Mouse (Mus musculus): Measurements from ENCODE around the gene AB124611. TPM values are rescaled to one million over a fixed set of nuclear protein-coding genes. Genes with fewer than 3 reads are reported as not detected.
"Not testable (repeated sequence)": the region's sequence is repeated elsewhere in the genome, so short reads cannot be mapped to it uniquely, and the experiment has no call there.

AB124611 gene
- total RNA-seq, 2 experiments from 2014 or later, result 0.30 to 0.66 TPM

DNA sequence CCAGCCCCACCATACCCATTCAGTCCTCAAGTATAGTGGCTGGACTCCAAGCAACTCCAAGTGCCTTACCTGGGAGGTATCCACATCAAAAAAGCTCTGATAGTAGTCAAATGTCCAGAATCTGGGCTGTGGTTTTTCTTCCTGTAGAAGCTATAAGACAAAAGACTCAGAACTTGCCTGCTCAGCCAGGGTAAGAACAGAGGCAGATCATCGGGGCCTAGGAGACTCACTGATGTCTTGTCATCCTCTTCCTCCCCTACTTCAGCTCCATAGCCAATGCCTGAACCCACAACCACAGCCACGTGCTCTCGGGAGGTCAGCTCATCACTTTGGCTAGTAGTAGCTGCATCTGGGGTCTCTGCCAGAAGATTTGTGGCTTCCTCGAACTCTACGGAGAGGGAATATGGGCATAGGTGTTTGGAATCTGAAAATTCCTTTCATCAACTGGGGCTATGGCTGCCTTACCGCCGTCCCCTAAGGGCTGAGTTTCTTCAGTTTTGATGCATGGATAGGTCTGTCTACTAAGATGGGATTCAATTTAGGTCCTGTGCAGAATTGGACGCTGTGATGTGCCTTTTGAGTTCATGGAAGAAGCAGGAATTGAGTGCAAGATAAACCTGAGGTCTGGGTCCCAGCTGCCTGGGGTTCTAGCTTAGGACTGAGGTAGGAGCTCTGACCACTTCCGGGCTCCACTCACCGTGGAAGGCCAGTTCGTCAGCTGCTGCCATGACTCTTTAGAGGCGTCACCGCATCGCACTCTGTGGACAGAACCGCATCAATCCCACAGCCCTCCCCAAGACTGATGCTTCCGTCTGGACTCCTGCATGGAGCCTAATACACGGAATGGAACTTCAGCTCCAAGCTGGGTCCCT, 66.1 kb downstream of the AB124611 start:
- intact Hi-C loops (cut with DNase I), result loop anchor here (2.0 kb wide), 1 partner anchor 45 kb away; the partner anchor contains the start of gene Carm1
- no peak for DNase-seq (ENCODE audit: low spot score in 2 of 2)

DNA sequence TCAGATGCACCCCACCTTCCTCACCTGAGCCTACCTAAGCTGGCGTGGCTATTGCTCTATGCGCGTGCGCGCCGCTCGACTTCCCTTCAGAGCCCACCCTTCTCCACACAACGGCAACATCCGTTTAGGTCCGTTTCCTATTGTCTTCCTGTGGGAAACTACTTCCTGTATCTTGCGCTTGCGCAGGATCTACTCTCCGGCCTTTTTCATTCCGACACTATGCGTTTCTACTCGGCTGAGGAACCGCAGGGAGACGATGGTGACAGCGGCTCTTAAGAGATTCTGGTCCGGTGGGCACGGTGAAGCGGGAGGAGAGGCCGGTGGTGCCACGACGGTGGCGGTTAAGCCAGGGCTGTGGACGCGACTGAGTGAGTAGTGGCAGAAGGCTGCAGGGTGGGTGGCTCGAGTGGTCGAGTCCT, 66.7 kb downstream of the AB124611 start, which contains the start of the genes Timm29 and Yipf2:
TSS of gene Timm29 (plus strand) at position 20 of the 419 bp plus-strand sequence.
TSS of gene Yipf2 (minus strand) at position 126 of the 419 bp plus-strand sequence.
- DNase-seq (ENCODE audit: low spot score in 2 of 2), result peak; percentile 94 to 98
- intact Hi-C loops (cut with DNase I), result loop anchor here (2.0 kb wide), 1 partner anchor 46 kb away; the partner anchor contains the start of gene Carm1

DNA sequence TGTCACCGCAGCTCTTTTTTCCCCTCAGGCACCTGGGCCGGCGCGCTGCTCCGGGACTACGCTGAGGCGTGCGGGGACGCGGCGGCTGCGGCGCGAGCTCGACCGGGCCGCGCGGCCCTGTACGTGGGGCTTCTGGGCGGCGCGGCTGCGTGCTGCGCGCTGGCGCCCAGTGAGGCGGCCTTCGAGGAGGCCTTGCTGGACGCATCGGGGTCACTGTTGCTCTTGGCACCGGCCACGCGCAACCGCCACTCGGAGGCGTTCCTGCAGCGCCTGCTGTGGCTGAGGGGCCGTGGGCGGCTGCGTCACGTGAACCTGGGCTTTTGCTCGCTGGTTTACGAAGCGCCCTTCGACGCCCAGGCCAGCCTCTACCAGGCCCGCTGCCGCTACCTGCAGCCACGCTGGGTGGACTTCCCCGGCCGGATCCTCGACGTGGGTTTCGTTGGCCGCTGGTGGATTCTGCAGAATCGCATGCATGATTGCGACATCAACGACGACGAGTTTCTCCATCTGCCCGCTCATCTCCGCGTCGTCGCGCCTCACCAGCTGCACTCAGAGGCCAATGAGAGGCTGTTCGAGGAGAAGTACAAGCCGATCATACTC, 67.2 kb downstream of the AB124611 start:
- intact Hi-C loops (cut with DNase I), result loop anchor here (2.0 kb wide), 1 partner anchor 46 kb away; the partner anchor contains the start of gene Carm1

DNA sequence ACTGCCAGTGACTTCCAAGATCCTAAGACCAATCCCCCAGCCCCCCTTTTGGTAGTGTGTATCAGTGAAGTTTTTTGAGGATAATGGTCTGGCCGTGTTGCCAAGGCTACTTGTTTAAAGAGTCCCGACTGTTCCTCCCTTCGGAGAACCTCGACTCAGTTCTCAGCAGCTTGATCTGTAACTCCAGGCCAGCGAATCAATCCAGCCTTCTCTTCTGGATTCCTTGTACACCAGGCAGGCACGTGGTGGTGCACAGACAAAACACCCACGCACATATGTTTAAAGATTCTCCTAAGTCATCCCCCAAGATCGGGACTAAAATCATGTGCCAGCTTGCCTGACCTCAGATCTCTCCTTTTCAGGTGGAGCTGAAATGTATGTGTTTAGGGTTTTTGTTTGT, 68.4 kb downstream of the AB124611 start:
- DNase-seq (ENCODE audit: low spot score in 2 of 2), result peak in 1 of 2 experiments; percentile 71
- intact Hi-C loops (cut with DNase I), result not testable (repeated sequence)

More for the DNA sequence above, 67.2 kb downstream of the AB124611 start:
- DNase-seq (ENCODE audit: low spot score in 2 of 2), result peak; percentile 77 to 81

DNA sequence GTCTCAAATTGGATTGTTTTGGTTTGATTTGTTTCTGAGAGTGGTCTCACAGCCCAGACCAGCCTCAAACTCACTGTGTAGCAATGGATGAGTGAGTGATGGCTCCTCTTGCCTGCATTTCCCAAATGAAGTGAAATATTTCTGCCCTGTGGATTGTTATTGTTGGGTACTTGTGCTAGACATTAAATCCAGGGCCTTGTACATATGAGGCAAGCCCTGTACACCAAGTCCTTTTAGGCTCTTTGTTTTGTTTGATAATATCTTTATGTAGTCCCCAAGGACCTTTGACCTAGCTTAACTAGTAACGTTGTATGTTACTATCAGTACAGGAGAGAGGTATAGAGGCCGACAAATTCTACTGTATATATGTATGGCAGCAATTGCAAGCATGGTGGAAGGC, 68.9 kb downstream of the AB124611 start:
- intact Hi-C loops (cut with DNase I), result no loop called here
- DNase-seq (ENCODE audit: low spot score in 2 of 2), result no peak

Small RNAs within 50 kb of the gene (microRNA-seq; reads per million reads assigned to microRNA genes)
- 0 reads per million in 2 experiments for gene Mir199a-1

Other genes with a start within 250 kb of the AB124611 start
- 10 to 100 TPM; 34.6 to 35.7 TPM for gene Kri1, start 238.2 kb upstream of the AB124611 start, total RNA-seq (2021)
- gene Cdkn2d, start 234.8 kb upstream of the AB124611 start, total RNA-seq (2021), result 10 to 100 TPM; 54.4 to 58.4 TPM
- 1 to 10 TPM in 1 of 2 experiments, under 1 TPM in 1; 0.89 to 1.3 TPM for gene Ap1m2, start 213.8 kb upstream of the AB124611 start, total RNA-seq (2021)
- 10 to 100 TPM; 43.9 to 51.4 TPM for gene Slc44a2, start 205.5 kb upstream of the AB124611 start, total RNA-seq (2021)
- gene Ilf3, start 158.3 kb upstream of the AB124611 start, total RNA-seq (2021), result 10 to 100 TPM; 68.0 to 77.7 TPM
- 10 to 100 TPM; 22.2 to 30.7 TPM for gene Qtrt1, start 114.3 kb upstream of the AB124611 start, total RNA-seq (2021)
- 10 to 100 TPM; 55.5 to 63.4 TPM for gene Dnm2, start 101.3 kb upstream of the AB124611 start, total RNA-seq (2021)
- 10 to 100 TPM; 14.3 to 15.6 TPM for gene Tmed1, start 15.9 kb upstream of the AB124611 start, total RNA-seq (2021)
- gene Carm1, start 20.7 kb downstream of the AB124611 start, total RNA-seq (2021), result 10 to 100 TPM; 70.8 to 74.0 TPM
- gene Timm29, start 66.5 kb downstream of the AB124611 start, total RNA-seq (2021), result 10 to 100 TPM; 45.5 to 48.2 TPM
- 10 to 100 TPM; 18.1 to 19.4 TPM for gene Yipf2, start 66.7 kb downstream of the AB124611 start, total RNA-seq (2021)
- gene Smarca4, start 90.0 kb downstream of the AB124611 start, total RNA-seq (2021), result 100 to 1,000 TPM; 117 to 118 TPM
- 10 to 100 TPM; 15.4 to 16.4 TPM for gene Ldlr, start 197.3 kb downstream of the AB124611 start, total RNA-seq (2021)
- gene Spc24, start 234.1 kb downstream of the AB124611 start, total RNA-seq (2021), result 1 to 10 TPM; 1.6 to 1.7 TPM

All from left cerebral cortex, postnatal 25 days (tissue).